Mouse (Mus musculus) liver, embryonic 14.5 days (tissue): ENCODE data around the gene Actr1a.

Source experiments
- CTCF ChIP-seq: IDR thresholded peaks from 2 replicates; pipeline ENCODE4 v1.5.1; 2016; ENCODE audit warnings: antibody characterized with exemption, low read depth, control low read depth
- EP300 ChIP-seq: IDR thresholded peaks from 2 replicates; pipeline ENCODE4 v1.6.1; 2016; ENCODE audit warnings: antibody characterized with exemption, low read depth

- TF ChIP-seq CTCF (no peak), EP300 (no peak)
Measured at GRCm38 (mm10) chr19:46434591-46434990, 39.0 kb upstream of the Actr1a start.
